Mouse (Mus musculus): Measurements from ENCODE around the gene Flot1. TPM values are rescaled to one million over a fixed set of nuclear protein-coding genes. Genes with fewer than 3 reads are reported as not detected.

Gene Flot1
- polyA plus RNA-seq, 1 experiment from 2014 or later: 72.6 TPM

GRCm38 (mm10) chr17:35869346-35870067 lies 46.5 kb downstream of the Flot1 start:
- Histone ChIP-seq H3K4me3 (replicated peaks) (peak overlapping the region; percentile 72), H3K27ac (replicated peaks) (peak overlapping the region; percentile 78), H3K36me3 (peaks cover 21% of the 10 kb centered on the region), H3K4me2 (replicated peaks) (peak overlapping the region; percentile 77), H3K27me3 (no peaks in the 10 kb centered on the region), H3K9me3 (replicated peaks) (no peaks in the 10 kb centered on the region), H3K4me1 (peaks cover 68% of the 10 kb centered on the region), H3K9ac (peak overlapping the region; percentile 37; the same call in 1 of the 2 replicates)
- ATAC-seq (ENCODE audit: insufficient number of reproducible peaks, low FRiP score, low TSS enrichment, low read depth): no peak
- WGBS: 3% methylated on average over 7 of the region's 7 CpGs

- peaks cover 60% of the 10 kb centered on the region for H3K4me1 ChIP-seq
- H3K9me3 ChIP-seq (replicated peaks): no peaks in the 10 kb centered on the region
- 36% methylated on average over 9 of the region's 9 CpGs for WGBS
- H3K27me3 ChIP-seq: no peaks in the 10 kb centered on the region
- peak overlapping the region; percentile 35 for H3K9ac ChIP-seq
- H3K4me3 ChIP-seq (replicated peaks): peak overlapping the region; percentile 72
- peak overlapping the region; percentile 78 for H3K27ac ChIP-seq (replicated peaks)
- peak overlapping the region; percentile 77 for H3K4me2 ChIP-seq (replicated peaks)
- peaks cover 30% of the 10 kb centered on the region for H3K36me3 ChIP-seq
- ATAC-seq (ENCODE audit: insufficient number of reproducible peaks, low FRiP score, low TSS enrichment, low read depth): no peak
Observed at GRCm38 (mm10) chr17:35870151-35870883, 47.3 kb downstream of the Flot1 start.

- no peak for ATAC-seq (ENCODE audit: insufficient number of reproducible peaks, low FRiP score, low TSS enrichment, low read depth)
- H3K4me1 ChIP-seq: peaks cover 60% of the 10 kb centered on the region
- peak overlapping the region; percentile 72 for H3K4me3 ChIP-seq (replicated peaks)
- WGBS: 79% methylated on average over 8 of the region's 8 CpGs
- peaks cover 35% of the 10 kb centered on the region for H3K36me3 ChIP-seq
- H3K27me3 ChIP-seq: no peaks in the 10 kb centered on the region
- H3K4me2 ChIP-seq (replicated peaks): peak overlapping the region; percentile 77
- H3K9ac ChIP-seq: no peak overlapping the region
- peak overlapping the region; percentile 78; the same call in 1 of the 2 replicates for H3K27ac ChIP-seq (replicated peaks)
- no peaks in the 10 kb centered on the region for H3K9me3 ChIP-seq (replicated peaks)
Observed at GRCm38 (mm10) chr17:35870884-35871696, 48.1 kb downstream of the Flot1 start.

GRCm38 (mm10) chr17:35873774-35874519 lies 50.9 kb downstream of the Flot1 start:
- H3K27me3 ChIP-seq: no peaks in the 10 kb centered on the region
- peaks cover 37% of the 10 kb centered on the region for H3K4me1 ChIP-seq
- H3K36me3 ChIP-seq: peaks cover 44% of the 10 kb centered on the region
- H3K4me2 ChIP-seq (replicated peaks): peak overlapping the region; percentile 19; the same call in 1 of the 2 replicates
- no peak; the same call in 1 of the 2 replicates for ATAC-seq (ENCODE audit: insufficient number of reproducible peaks, low FRiP score, low TSS enrichment, low read depth)
- peak overlapping the region; percentile 51; the same call in 1 of the 2 replicates for H3K27ac ChIP-seq (replicated peaks)
- WGBS: 30% methylated on average over 21 of the region's 21 CpGs
- no peaks in the 10 kb centered on the region for H3K9me3 ChIP-seq (replicated peaks)
- no peak overlapping the region for H3K9ac ChIP-seq
- 0 out of 2 replicates have a peak overlapping the region, but pooled peaks have one; percentile 4 for H3K4me3 ChIP-seq (replicated peaks)

GRCm38 (mm10) chr17:35874721-35875120 lies 51.7 kb downstream of the Flot1 start:
- H3K4me3 ChIP-seq (replicated peaks): no peak overlapping the region
- peaks cover 32% of the 10 kb centered on the region for H3K4me1 ChIP-seq
- ATAC-seq (ENCODE audit: insufficient number of reproducible peaks, low FRiP score, low TSS enrichment, low read depth): no peak
- WGBS: 74% methylated on average over 6 of the region's 6 CpGs
- H3K27me3 ChIP-seq: no peaks in the 10 kb centered on the region
- no peak overlapping the region for H3K9ac ChIP-seq
- H3K9me3 ChIP-seq (replicated peaks): no peaks in the 10 kb centered on the region
- H3K27ac ChIP-seq (replicated peaks): no peak overlapping the region
- H3K4me2 ChIP-seq (replicated peaks): no peak overlapping the region
- peaks cover 44% of the 10 kb centered on the region for H3K36me3 ChIP-seq

GRCm38 (mm10) chr17:35879245-35880057 lies 56.4 kb downstream of the Flot1 start, which contains the start of gene Dhx16:
Gene Dhx16 (plus strand): TSS chr17:35879819.
- Histone ChIP-seq H3K36me3 (peaks cover 51% of the 10 kb centered on the region), H3K27ac (replicated peaks) (peak within 1 kb of the TSS; percentile 66), H3K27me3 (no peaks in the 10 kb centered on the region), H3K9me3 (replicated peaks) (no peaks in the 10 kb centered on the region), H3K4me1 (peaks cover 13% of the 10 kb centered on the region), H3K4me3 (replicated peaks) (peak within 1 kb of the TSS; percentile 97), H3K9ac (peak within 1 kb of the TSS; percentile 90), H3K4me2 (replicated peaks) (peak within 1 kb of the TSS; percentile 72)
- ATAC-seq (ENCODE audit: insufficient number of reproducible peaks, low FRiP score, low TSS enrichment, low read depth): peak; percentile 89
- 5% methylated on average over 66 of the region's 66 CpGs for WGBS

Small RNA genes within 50 kb of the gene (microRNA-seq; reads per million reads assigned to microRNA genes)
- 0.52 reads per million for gene Gm28033 (ENCODE audit: borderline number of aligned reads)

Other genes with a start within 250 kb of the Flot1 start
- gene Sfta2, start 221.7 kb upstream of the Flot1 start, polyA plus RNA-seq (2015; fragmentation: Nextera tagmentation; extraction: Ambion mirVana): 0.25 and 0.81 TPM in 2 replicates
- 0.17 TPM in 1 of 2 replicates, not detected in the other for gene Gm9573, start 196.6 kb upstream of the Flot1 start, polyA plus RNA-seq (2015; fragmentation: Nextera tagmentation; extraction: Ambion mirVana)
- 0.36 TPM in 1 of 2 replicates, not detected in the other for gene Mucl3, start 179.5 kb upstream of the Flot1 start, polyA plus RNA-seq (2015; fragmentation: Nextera tagmentation; extraction: Ambion mirVana)
- 16.6 and 19.0 TPM in 2 replicates for gene Vars2, start 155.6 kb upstream of the Flot1 start, polyA plus RNA-seq (2015; fragmentation: Nextera tagmentation; extraction: Ambion mirVana)
- 35.4 and 39.5 TPM in 2 replicates for gene Gtf2h4, start 149.5 kb upstream of the Flot1 start, polyA plus RNA-seq (2015; fragmentation: Nextera tagmentation; extraction: Ambion mirVana)
- gene Ddr1, start 118.6 kb upstream of the Flot1 start, polyA plus RNA-seq (2015; fragmentation: Nextera tagmentation; extraction: Ambion mirVana): 95.1 and 100 TPM in 2 replicates
- gene Ier3, start 1.5 kb upstream of the Flot1 start, polyA plus RNA-seq (2015; fragmentation: Nextera tagmentation; extraction: Ambion mirVana): 28.7 and 30.2 TPM in 2 replicates
- 823 TPM in 2 replicates for gene Tubb5, start 15.1 kb downstream of the Flot1 start, polyA plus RNA-seq (2015; fragmentation: Nextera tagmentation; extraction: Ambion mirVana)
- 12.0 and 16.1 TPM in 2 replicates for gene Mdc1, start 18.3 kb downstream of the Flot1 start, polyA plus RNA-seq (2015; fragmentation: Nextera tagmentation; extraction: Ambion mirVana)
- 53.2 and 55.2 TPM in 2 replicates for gene Nrm, start 38.1 kb downstream of the Flot1 start, polyA plus RNA-seq (2015; fragmentation: Nextera tagmentation; extraction: Ambion mirVana)
- gene Ppp1r18, start 42.4 kb downstream of the Flot1 start, polyA plus RNA-seq (2015; fragmentation: Nextera tagmentation; extraction: Ambion mirVana): 28.5 and 30.3 TPM in 2 replicates
- gene Dhx16, start 56.6 kb downstream of the Flot1 start, polyA plus RNA-seq (2015; fragmentation: Nextera tagmentation; extraction: Ambion mirVana): 40.7 and 50.6 TPM in 2 replicates
- gene 2310061I04Rik, start 74.2 kb downstream of the Flot1 start, polyA plus RNA-seq (2015; fragmentation: Nextera tagmentation; extraction: Ambion mirVana): 22.3 and 23.9 TPM in 2 replicates
- gene Atat1, start 86.8 kb downstream of the Flot1 start, polyA plus RNA-seq (2015; fragmentation: Nextera tagmentation; extraction: Ambion mirVana): 64.5 and 77.7 TPM in 2 replicates
- 72.5 and 75.7 TPM in 2 replicates for gene Mrps18b, start 93.2 kb downstream of the Flot1 start, polyA plus RNA-seq (2015; fragmentation: Nextera tagmentation; extraction: Ambion mirVana)
- 39.2 and 39.5 TPM in 2 replicates for gene Ppp1r10, start 93.2 kb downstream of the Flot1 start, polyA plus RNA-seq (2015; fragmentation: Nextera tagmentation; extraction: Ambion mirVana)
- 89.0 and 92.2 TPM in 2 replicates for gene Abcf1, start 146.5 kb downstream of the Flot1 start, polyA plus RNA-seq (2015; fragmentation: Nextera tagmentation; extraction: Ambion mirVana)
- 59.7 and 61.5 TPM in 2 replicates for gene Gnl1, start 156.6 kb downstream of the Flot1 start, polyA plus RNA-seq (2015; fragmentation: Nextera tagmentation; extraction: Ambion mirVana)
- 37.8 and 41.4 TPM in 2 replicates for gene Prr3, start 157.0 kb downstream of the Flot1 start, polyA plus RNA-seq (2015; fragmentation: Nextera tagmentation; extraction: Ambion mirVana)
- 3.0 and 3.7 TPM in 2 replicates for gene H2-T24, start 197.3 kb downstream of the Flot1 start, polyA plus RNA-seq (2015; fragmentation: Nextera tagmentation; extraction: Ambion mirVana)
- gene H2-T23, start 209.6 kb downstream of the Flot1 start, polyA plus RNA-seq (2015; fragmentation: Nextera tagmentation; extraction: Ambion mirVana): 24.9 and 26.4 TPM in 2 replicates
- gene H2-T22, start 219.5 kb downstream of the Flot1 start, polyA plus RNA-seq (2015; fragmentation: Nextera tagmentation; extraction: Ambion mirVana): 26.8 and 27.2 TPM in 2 replicates
- gene Gm6034, start 219.7 kb downstream of the Flot1 start, polyA plus RNA-seq (2015; fragmentation: Nextera tagmentation; extraction: Ambion mirVana): 0.11 TPM in 1 of 2 replicates, not detected in the other
- 0.12 TPM in 1 of 2 replicates, not detected in the other for gene Gm11127, start 235.1 kb downstream of the Flot1 start, polyA plus RNA-seq (2015; fragmentation: Nextera tagmentation; extraction: Ambion mirVana)

Data from embryonic facial prominence, embryonic 15.5 days (tissue).